Mouse (Mus musculus): ENCODE measurements around the gene Ankrd13c.

Ankrd13c gene

DNA sequence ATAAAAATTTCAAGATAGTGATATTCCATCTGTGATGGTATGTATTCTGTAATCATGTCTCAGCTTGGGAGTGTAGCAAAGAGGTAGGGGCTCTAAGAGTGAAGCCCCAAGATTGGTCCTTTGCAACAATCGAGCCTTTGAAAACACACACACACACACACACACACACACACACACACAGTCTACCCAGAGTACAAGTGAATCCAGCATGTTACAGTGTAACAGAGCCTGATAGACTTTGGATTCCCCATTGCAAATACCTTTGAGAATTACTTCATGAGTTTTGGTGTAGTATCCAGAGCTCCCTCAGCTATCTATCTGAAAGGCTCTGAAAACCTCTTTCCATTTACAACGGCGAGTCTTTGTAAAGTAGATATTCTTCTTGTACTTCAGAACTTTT is 9.2 kb downstream of the Ankrd13c start:
- DNase-seq = peak; percentile 52

- DNase-seq = no peak
Measured at GRCm38 (mm10) chr3:157957320-157957719, 10.3 kb downstream of the Ankrd13c start.

GRCm38 (mm10) chr3:157971151-157971550 is 24.1 kb downstream of the Ankrd13c start:
- DNase-seq = no peak

- no peak for DNase-seq
Measured at GRCm38 (mm10) chr3:157973236-157973635, 26.2 kb downstream of the Ankrd13c start.

- DNase-seq = no peak
Measured at GRCm38 (mm10) chr3:157979619-157980018, 32.6 kb downstream of the Ankrd13c start.

- DNase-seq = peak; percentile 77
Measured at GRCm38 (mm10) chr3:157993322-157993721, 46.3 kb downstream of the Ankrd13c start.

GRCm38 (mm10) chr3:157995726-157996125 is 48.7 kb downstream of the Ankrd13c start:
- peak; percentile 10 for DNase-seq

GRCm38 (mm10) chr3:157998742-157999369 is 51.8 kb downstream of the Ankrd13c start:
- no peak for DNase-seq

- no peak for DNase-seq
Measured at GRCm38 (mm10) chr3:158008647-158009046, 61.6 kb downstream of the Ankrd13c start.

DNA sequence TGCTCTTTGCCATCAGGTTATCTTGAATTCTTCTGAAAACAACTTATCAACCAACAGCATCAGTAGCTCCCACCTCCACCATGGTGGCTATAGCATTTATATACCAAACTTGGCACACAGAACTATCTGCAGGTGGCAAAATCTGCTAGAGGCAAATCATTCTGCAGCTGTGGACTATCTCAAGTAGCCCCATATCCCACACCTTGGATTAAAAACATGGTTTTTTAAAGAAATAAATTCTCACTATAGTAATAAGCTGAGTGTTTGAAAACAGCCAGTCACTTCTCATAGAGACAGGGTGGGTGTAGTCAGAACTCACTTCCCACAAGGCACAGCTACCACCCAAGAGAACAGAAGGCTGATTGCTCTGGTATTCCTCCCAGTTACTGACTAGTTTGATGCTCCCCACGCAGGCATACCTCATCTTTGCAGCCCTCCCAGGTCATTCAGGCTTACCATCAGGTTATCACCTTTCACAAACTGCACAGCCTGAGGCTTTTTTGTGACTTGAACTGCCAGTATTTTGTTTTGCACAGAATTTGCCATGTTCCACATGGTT is 62.8 kb downstream of the Ankrd13c start:
- no peak for DNase-seq

GRCm38 (mm10) chr3:158031371-158031925 is 84.4 kb downstream of the Ankrd13c start:
- peak; percentile 93 for DNase-seq

- no peak for DNase-seq
Measured at GRCm38 (mm10) chr3:158032106-158032505, 85.1 kb downstream of the Ankrd13c start.

- DNase-seq = no peak
Measured at GRCm38 (mm10) chr3:158035866-158036265, 88.8 kb downstream of the Ankrd13c start.

DNA sequence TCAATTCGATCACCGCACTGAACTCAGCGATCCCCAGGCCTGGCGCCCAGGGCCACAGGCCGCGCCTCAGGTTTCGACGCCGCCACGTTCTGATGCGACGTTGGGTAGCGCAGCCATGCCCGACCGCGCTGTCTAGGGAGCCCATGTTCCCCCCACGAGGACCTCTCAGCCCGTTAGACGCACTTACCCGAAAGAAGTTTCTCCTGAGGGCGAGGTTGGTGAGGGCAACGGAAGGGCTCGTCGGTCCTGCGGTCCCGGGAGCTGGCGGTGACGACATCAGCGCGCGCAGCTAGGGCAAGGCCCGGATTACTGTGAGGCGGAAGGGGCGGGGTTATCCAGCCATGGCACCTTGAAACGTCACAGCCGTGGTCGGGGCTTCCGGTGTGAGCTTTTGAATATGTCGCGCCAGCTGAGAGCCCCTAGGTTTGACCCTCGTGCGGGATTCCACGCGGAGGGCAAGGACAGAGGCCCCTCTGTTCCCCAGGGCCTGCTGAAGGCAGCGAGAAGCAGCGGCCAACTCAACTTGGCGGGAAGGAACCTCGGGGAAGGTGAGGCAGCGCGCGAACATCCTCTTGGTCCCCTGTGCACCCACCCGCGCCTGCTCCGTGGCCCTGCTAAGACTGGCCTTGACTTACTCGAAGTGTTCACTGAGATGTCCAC is 89.4 kb downstream of the Ankrd13c start, which contains the start of the genes Srsf11 and Lrrc40:
Gene Srsf11, minus strand, starts transcription at position 311 of the 660 bp plus-strand sequence.
Gene Lrrc40, plus strand, starts transcription at position 334 of the 660 bp plus-strand sequence.
- DNase-seq = peak; percentile 97

DNA sequence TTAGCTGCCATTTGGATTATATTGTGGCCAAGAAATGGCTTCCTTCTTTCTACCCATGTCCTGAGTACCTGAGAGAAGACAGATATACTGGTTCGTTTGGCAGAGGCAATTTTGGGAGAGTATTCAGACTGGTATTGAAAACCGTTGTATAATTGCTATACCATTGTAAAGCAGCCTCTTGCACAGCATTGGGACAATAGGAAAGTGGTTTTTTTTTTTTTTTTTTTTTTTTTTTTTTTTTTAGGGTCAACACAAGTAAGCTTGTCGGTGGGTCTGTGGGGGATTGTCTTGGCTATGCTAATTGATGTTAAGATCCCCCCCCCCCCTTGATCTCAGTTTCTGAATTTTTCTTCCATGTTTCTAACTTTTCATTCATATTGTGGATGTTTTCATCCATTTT is 91.1 kb downstream of the Ankrd13c start:
- DNase-seq = no peak

DNA sequence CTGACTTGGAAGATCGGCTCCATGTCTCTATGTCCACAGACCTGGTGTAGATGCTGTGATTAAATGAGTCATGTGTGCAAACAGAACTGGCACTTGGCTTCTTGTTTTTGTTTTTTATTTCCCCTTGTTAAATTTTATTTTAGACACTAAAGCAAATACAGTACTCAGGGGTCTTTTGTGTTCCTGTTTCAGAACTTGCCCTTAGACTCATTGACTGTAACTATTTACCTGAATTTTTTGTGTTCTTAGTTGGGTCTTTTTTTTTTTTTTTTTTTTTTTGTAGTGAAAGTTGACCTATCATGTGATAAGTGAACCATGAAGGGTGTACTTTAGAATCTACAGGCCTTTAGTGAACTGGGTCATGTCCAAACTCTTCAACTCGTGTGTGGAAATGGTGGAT is 93.7 kb downstream of the Ankrd13c start:
- no peak for DNase-seq

- DNase-seq = no peak
Measured at GRCm38 (mm10) chr3:158049508-158049907, 102.5 kb downstream of the Ankrd13c start.

Measured in kidney, postnatal 14 days (tissue).